Mouse (Mus musculus) ES-Bruce4 (cell line): ENCODE data around the gene Krt27. TPM values are rescaled to one million over a fixed set of nuclear protein-coding genes. Genes with fewer than 3 reads are reported as not detected.

Source experiments
- H3K27ac ChIP-seq: 2 replicates; pipeline ENCODE4 v1.5.1; 2012; ENCODE audit warnings: low read length, inconsistent platforms; ENCODE audit not compliant: insufficient read depth
- H3K27me3 ChIP-seq: 2 replicates; pipeline ENCODE4 v1.6.1; 2012; ENCODE audit warnings: mild to moderate bottlenecking, low read length, inconsistent platforms; ENCODE audit not compliant: control insufficient read depth, poor library complexity, insufficient read depth, severe bottlenecking
- H3K36me3 ChIP-seq: 2 replicates; pipeline ENCODE4 v1.6.1; 2012; ENCODE audit warnings: inconsistent platforms, mild to moderate bottlenecking, low read length, moderate library complexity; ENCODE audit not compliant: control insufficient read depth, poor library complexity, insufficient read depth, severe bottlenecking
- H3K4me1 ChIP-seq: one replicate; pipeline ENCODE4 v1.8.1; 2011; ENCODE audit warnings: low read length; ENCODE audit not compliant: control insufficient read depth, insufficient read depth
- H3K4me3 ChIP-seq: 2 replicates; pipeline ENCODE4 v1.5.1; 2011; ENCODE audit warnings: low read depth, mild to moderate bottlenecking, low read length
- H3K9ac ChIP-seq: 2 replicates; pipeline ENCODE4 v1.6.1; 2012; ENCODE audit warnings: low read depth, mild to moderate bottlenecking, inconsistent platforms; ENCODE audit not compliant: poor library complexity, severe bottlenecking
- H3K9me3 ChIP-seq: replicated peaks from 2 replicates; pipeline ENCODE4 v1.6.1; 2012; ENCODE audit warnings: mild to moderate bottlenecking, low read length, inconsistent platforms; ENCODE audit not compliant: control insufficient read depth, poor library complexity, insufficient read depth, severe bottlenecking
- CTCF ChIP-seq: IDR thresholded peaks from one replicate; pipeline ENCODE4 v1.8.1; 2011; ENCODE audit warnings: low read depth, low read length
- EP300 ChIP-seq: IDR thresholded peaks from 2 replicates; pipeline ENCODE4 v1.6.1; 2011; ENCODE audit warnings: low read depth, low read length; ENCODE audit not compliant: insufficient read depth
- POLR2A ChIP-seq: IDR thresholded peaks from one replicate; pipeline ENCODE4 v1.8.1; 2011; ENCODE audit warnings: low read length; ENCODE audit not compliant: insufficient read depth
- polyA plus RNA-seq: library from polyadenylated mRNA; stranded (reverse); fragments of >200 nt; gene quantifications from 2 replicates; pipeline ENCODE4 v1.2.4, GENCODE M21; 2011; ENCODE audit warnings: low read depth; ENCODE audit not compliant: missing spikeins, insufficient read depth, insufficient read length

Krt27 gene
- polyA plus RNA-seq, 1 experiment = not detected

- TF ChIP-seq POLR2A = no peak
- no peak for TF ChIP-seq EP300
- TF ChIP-seq CTCF = no peak
- H3K27ac ChIP-seq = no peak overlapping the region
- no peaks in the 10 kb centered on the region for H3K9me3 ChIP-seq
- no peak overlapping the region for H3K9ac ChIP-seq
- no peaks in the 10 kb centered on the region for H3K27me3 ChIP-seq
- H3K4me3 ChIP-seq = no peak overlapping the region
- H3K4me1 ChIP-seq = no peaks in the 10 kb centered on the region
- no peaks in the 10 kb centered on the region for H3K36me3 ChIP-seq
Measured at GRCm38 (mm10) chr11:99316543-99316942, 34.4 kb downstream of the Krt27 start.

GRCm38 (mm10) chr11:99314594-99314993, 36.3 kb downstream of the Krt27 start:
- no peak for TF ChIP-seq CTCF
- TF ChIP-seq EP300 = no peak
- TF ChIP-seq POLR2A = no peak
- Histone ChIP-seq H3K36me3 (no peaks in the 10 kb centered on the region), H3K4me3 (no peak overlapping the region), H3K9me3 (no peaks in the 10 kb centered on the region), H3K9ac (no peak overlapping the region), H3K27me3 (no peaks in the 10 kb centered on the region), H3K4me1 (no peaks in the 10 kb centered on the region), H3K27ac (no peak overlapping the region)

- no peaks in the 10 kb centered on the region for H3K9me3 ChIP-seq
- H3K9ac ChIP-seq = no peak overlapping the region
- H3K4me1 ChIP-seq = no peaks in the 10 kb centered on the region
- H3K4me3 ChIP-seq = no peak overlapping the region
- no peaks in the 10 kb centered on the region; the same call in 1 of the 2 replicates for H3K27me3 ChIP-seq
- TF ChIP-seq EP300 = no peak
- TF ChIP-seq POLR2A = no peak
- TF ChIP-seq CTCF = no peak
- no peak overlapping the region for H3K27ac ChIP-seq
- H3K36me3 ChIP-seq = no peaks in the 10 kb centered on the region
Measured at GRCm38 (mm10) chr11:99310882-99311281, 40.0 kb downstream of the Krt27 start.

GRCm38 (mm10) chr11:99307579-99307978, 43.3 kb downstream of the Krt27 start:
- peak; percentile 11 for TF ChIP-seq CTCF
- no peak for TF ChIP-seq POLR2A
- H3K36me3 ChIP-seq = no peaks in the 10 kb centered on the region
- H3K27me3 ChIP-seq = no peaks in the 10 kb centered on the region; the same call in 1 of the 2 replicates
- no peaks in the 10 kb centered on the region for H3K4me1 ChIP-seq
- H3K27ac ChIP-seq = no peak overlapping the region
- no peak overlapping the region for H3K9ac ChIP-seq
- H3K9me3 ChIP-seq = 0 out of 2 replicates have a peak, but pooled peaks cover 7% of the 10 kb centered on the region
- no peak overlapping the region for H3K4me3 ChIP-seq

Other genes with a start within 250 kb of the Krt27 start
- not detected in 2 replicates for gene Ccr7, start 196.0 kb downstream of the Krt27 start, polyA plus RNA-seq
- 159 and 181 TPM in 2 replicates for gene Smarce1, start 120.1 kb downstream of the Krt27 start, polyA plus RNA-seq
- gene Krt222, start 107.0 kb downstream of the Krt27 start, polyA plus RNA-seq = 0.19 TPM in 1 of 2 replicates, not detected in the other
- gene Krt24, start 65.8 kb downstream of the Krt27 start, polyA plus RNA-seq = not detected in 2 replicates
- gene Krt25, start 28.2 kb downstream of the Krt27 start, polyA plus RNA-seq = not detected in 2 replicates
- gene Krt26, start 13.1 kb downstream of the Krt27 start, polyA plus RNA-seq = not detected in 2 replicates
- gene Krt28, start 23.8 kb upstream of the Krt27 start, polyA plus RNA-seq = not detected in 2 replicates
- 4.1 and 7.1 TPM in 2 replicates for gene Krt10, start 38.3 kb upstream of the Krt27 start, polyA plus RNA-seq
- gene Krt12, start 71.2 kb upstream of the Krt27 start, polyA plus RNA-seq = not detected in 2 replicates
- 1.7 and 2.2 TPM in 2 replicates for gene Krt20, start 87.0 kb upstream of the Krt27 start, polyA plus RNA-seq
- gene Krt23, start 142.0 kb upstream of the Krt27 start, polyA plus RNA-seq = not detected in 2 replicates
- not detected in 2 replicates for gene Krt39, start 170.2 kb upstream of the Krt27 start, polyA plus RNA-seq
- gene Krt40, start 192.1 kb upstream of the Krt27 start, polyA plus RNA-seq = not detected in 2 replicates
- gene Krtap3-3, start 199.8 kb upstream of the Krt27 start, polyA plus RNA-seq = not detected in 2 replicates
- not detected in 2 replicates for gene Krtap3-2, start 205.7 kb upstream of the Krt27 start, polyA plus RNA-seq
- not detected in 2 replicates for gene Gm11939, start 208.4 kb upstream of the Krt27 start, polyA plus RNA-seq
- not detected in 2 replicates for gene Krtap3-1, start 215.5 kb upstream of the Krt27 start, polyA plus RNA-seq
- not detected in 2 replicates for gene Krtap1-5, start 229.9 kb upstream of the Krt27 start, polyA plus RNA-seq
- gene Krtap1-4, start 232.6 kb upstream of the Krt27 start, polyA plus RNA-seq = not detected in 2 replicates
- not detected in 2 replicates for gene Krtap1-3, start 240.2 kb upstream of the Krt27 start, polyA plus RNA-seq
- not detected in 2 replicates for gene Krtap9-3, start 247.0 kb upstream of the Krt27 start, polyA plus RNA-seq